Mouse (Mus musculus) urinary bladder, postnatal 4 days (tissue): ENCODE results near the gene Lsamp.

Experiments used
- DNase-seq, 2 experiments: peaks; one replicate each; pipeline ENCODE4 v3.0.0; 2021 to 2022; ENCODE audit warnings: low spot score in 2 of 2

Lsamp gene

GRCm38 (mm10) chr16:41771427-41772125 lies 1787.4 kb downstream of the Lsamp start:
- DNase-seq, result no peak

DNA sequence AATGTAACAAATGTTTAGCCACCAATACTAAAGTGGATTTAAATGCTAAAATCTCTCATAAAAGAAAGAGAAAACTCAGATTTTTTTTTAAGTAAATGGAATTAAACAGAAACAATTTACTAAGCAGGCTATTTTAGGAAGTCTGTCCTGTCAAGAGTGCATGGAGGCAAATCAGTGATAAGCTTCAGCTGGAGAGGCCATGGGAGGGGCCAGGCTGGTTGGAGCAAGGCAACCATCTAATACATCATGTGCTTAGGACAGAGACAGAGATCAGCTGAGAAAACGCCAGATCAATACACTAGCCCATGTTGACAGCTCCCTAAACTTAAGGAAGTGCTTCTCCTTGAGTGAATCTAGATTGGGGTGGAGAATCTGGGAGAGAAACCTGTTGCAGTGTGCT lies 1793.4 kb downstream of the Lsamp start:
- no peak for DNase-seq

DNA sequence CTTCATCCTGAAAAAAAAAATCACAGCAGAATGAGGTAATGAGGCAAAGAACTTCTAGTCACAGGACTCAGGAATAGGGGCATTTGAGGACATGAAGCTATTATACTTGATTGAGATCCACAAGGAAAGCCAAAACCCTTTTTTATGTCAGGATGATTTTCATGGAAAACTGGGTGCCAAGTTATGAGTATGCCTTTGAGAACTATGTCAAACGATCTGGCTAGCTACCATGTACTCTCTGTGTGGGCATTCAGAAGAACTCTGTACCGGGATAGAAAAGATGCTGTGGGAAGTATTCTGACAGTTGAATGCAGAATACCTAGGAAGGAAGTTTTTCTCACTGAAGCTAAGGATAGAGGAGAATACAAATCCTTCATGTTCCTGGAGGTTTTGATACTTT lies 1801.4 kb downstream of the Lsamp start:
- DNase-seq, result no peak

GRCm38 (mm10) chr16:41786704-41787103 lies 1802.5 kb downstream of the Lsamp start:
- DNase-seq, result no peak

GRCm38 (mm10) chr16:41787146-41787545 lies 1803.0 kb downstream of the Lsamp start:
- DNase-seq, result no peak

- no peak for DNase-seq
These were observed 1805.9 kb downstream of the Lsamp start for GRCm38 (mm10) chr16:41790016-41790415.

- no peak for DNase-seq
These were observed 1836.2 kb downstream of the Lsamp start for GRCm38 (mm10) chr16:41820369-41820768.

- no peak for DNase-seq
These were observed 1842.9 kb downstream of the Lsamp start for GRCm38 (mm10) chr16:41826899-41827604.

DNA sequence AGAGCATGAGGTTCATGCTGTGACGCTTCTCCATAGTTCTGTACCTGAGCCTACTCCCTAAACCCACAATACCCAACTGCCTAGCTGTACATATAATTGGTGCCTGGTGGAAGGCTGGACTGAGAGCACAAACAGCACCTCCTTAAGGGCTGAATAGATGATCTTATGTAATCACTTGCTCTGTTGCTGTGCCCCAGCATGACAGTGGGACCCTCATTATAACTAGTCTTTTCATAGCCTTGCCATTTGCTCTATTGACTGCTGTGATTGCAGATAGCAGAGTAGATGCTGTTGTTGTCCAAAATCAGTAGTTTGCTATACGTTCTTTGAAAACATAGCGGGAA lies 1843.4 kb downstream of the Lsamp start:
- no peak for DNase-seq

GRCm38 (mm10) chr16:41834637-41835036 lies 1850.5 kb downstream of the Lsamp start:
- no peak for DNase-seq

- no peak for DNase-seq
These were observed 1851.6 kb downstream of the Lsamp start for GRCm38 (mm10) chr16:41835745-41836144.

- DNase-seq, result no peak
These were observed 1855.7 kb downstream of the Lsamp start for GRCm38 (mm10) chr16:41839751-41840404.

GRCm38 (mm10) chr16:41846903-41847302 lies 1862.7 kb downstream of the Lsamp start:
- no peak for DNase-seq

DNA sequence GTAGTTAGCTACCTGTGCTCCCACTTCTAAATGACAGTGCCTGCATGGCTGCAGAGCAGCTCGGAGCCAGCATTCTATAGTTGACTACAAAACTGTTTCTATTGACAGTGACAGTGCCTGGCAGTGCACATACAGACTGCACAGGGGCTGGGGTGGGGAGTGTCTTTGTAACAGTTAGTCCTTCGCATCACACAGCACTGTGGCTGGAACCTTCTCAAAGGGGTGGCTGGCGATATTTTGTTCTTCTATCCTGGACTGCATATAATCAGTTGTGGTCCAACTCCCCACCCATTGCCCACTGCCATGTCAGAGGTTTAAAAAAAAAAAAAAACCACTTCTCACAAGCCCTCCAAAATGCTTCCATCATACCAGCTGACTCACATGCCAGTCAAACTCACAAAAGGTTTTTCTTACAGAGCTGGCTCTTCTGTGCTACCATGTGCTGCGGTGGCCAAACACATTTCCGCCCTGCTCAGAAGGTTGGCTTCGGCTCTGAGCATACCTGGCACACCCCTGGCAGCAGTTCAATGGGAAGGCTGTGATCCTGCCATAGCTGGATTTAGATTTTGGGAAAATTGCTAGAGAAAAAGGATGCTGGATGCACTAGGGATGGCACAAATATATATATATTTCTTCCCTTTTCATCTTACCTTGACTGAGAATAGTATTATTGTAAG lies 1887.9 kb downstream of the Lsamp start:
- DNase-seq, result no peak

- DNase-seq, result no peak
These were observed 1904.5 kb downstream of the Lsamp start for GRCm38 (mm10) chr16:41888546-41889165.

- DNase-seq, result no peak
These were observed 1916.6 kb downstream of the Lsamp start for GRCm38 (mm10) chr16:41900783-41901182.

DNA sequence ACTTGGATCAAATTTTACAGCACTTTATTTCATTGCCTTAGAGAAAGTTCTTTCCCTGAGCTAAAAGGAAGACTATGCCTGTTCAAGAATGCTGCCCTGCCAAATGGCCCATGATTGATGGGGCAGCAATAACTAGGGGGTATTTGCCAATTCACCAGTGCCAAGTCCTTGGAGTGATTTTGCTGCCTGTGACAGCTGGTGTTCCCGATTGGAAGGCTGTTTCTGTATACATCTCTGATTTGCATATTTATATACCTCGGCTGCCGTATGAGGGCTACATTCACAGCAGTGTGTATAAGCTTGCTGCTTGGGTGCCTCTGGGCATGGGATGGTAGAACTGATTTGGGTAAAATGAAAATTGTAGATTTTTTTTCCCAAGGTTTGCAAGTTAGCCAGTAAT lies 1919.5 kb downstream of the Lsamp start:
- DNase-seq, result no peak

GRCm38 (mm10) chr16:41912584-41913193 lies 1928.5 kb downstream of the Lsamp start:
- no peak for DNase-seq

- no peak for DNase-seq
These were observed 1929.2 kb downstream of the Lsamp start for GRCm38 (mm10) chr16:41913346-41913745.

- no peak for DNase-seq
These were observed 1932.2 kb downstream of the Lsamp start for GRCm38 (mm10) chr16:41916342-41916741.

DNA sequence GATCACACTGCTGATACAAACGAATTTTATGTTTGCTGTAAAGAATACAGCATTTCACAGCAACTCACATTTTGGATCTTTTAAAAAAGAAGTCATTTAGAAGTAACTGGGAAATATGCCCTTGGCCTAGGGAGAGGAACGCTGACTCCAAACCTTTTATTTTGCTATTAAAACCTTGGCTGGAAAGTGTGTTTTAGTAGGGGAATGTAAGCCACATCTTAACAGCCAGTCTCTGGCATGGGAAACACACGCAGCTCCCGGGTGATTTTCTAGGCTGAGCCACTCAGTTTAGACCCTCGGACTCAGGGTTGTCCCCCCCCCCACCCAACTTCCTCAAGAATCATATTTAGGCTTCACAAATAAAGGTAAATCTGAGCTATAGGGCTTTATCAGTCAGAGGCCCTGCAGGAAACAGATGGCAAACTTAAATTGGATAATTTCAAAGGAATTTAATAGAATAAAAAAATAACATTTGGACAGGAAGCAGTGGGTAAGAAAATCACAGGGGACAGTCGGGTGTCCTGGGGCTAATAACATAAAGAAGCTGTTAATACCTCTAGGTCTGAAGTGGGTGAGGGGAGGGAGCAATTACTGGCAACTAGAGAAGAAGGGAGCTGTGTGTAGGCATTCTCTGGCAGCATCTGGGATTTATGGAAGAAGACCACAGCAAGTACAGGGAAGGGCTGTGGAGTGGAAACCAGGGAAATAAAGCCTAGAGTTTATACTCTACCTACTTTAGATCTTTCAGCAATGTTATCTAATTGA lies 1933.1 kb downstream of the Lsamp start:
- DNase-seq, result no peak
